Mouse (Mus musculus): ENCODE results near the gene Coq3. TPM values are rescaled to one million over a fixed set of nuclear protein-coding genes. Genes with fewer than 3 reads are reported as not detected.

Gene Coq3
- polyA plus RNA-seq, 1 experiment from 2014 or later = 18.9 TPM

GRCm38 (mm10) chr4:21885831-21886230, 6.4 kb downstream of the Coq3 start:
- no peak overlapping the region for H3K9ac ChIP-seq (ENCODE audit: low read depth, low read length)
- H3K27ac ChIP-seq (ENCODE audit: low read depth, low read length) = no peak overlapping the region
- WGBS = 83% methylated on average over 8 of the region's 8 CpGs
- no peak for DNase-seq (ENCODE audit: low spot score)
- no peak for ATAC-seq (replicated peaks; ENCODE audit: low FRiP score)
- H3K9me3 ChIP-seq (ENCODE audit: control insufficient read depth, low read length) = no peaks in the 10 kb centered on the region
- H3K4me3 ChIP-seq (ENCODE audit: low read depth, low read length) = no peak overlapping the region
- H3K4me2 ChIP-seq = no peak overlapping the region
- no peaks in the 10 kb centered on the region for H3K36me3 ChIP-seq (ENCODE audit: control insufficient read depth, insufficient read depth, low read length)
- H3K4me1 ChIP-seq (replicated peaks; ENCODE audit: control insufficient read depth, insufficient read depth, low read length) = 0 out of 2 replicates have a peak, but pooled peaks cover 3% of the 10 kb centered on the region
- no peaks in the 10 kb centered on the region for H3K27me3 ChIP-seq (replicated peaks; ENCODE audit: control insufficient read depth, insufficient read depth, low read length)

DNA sequence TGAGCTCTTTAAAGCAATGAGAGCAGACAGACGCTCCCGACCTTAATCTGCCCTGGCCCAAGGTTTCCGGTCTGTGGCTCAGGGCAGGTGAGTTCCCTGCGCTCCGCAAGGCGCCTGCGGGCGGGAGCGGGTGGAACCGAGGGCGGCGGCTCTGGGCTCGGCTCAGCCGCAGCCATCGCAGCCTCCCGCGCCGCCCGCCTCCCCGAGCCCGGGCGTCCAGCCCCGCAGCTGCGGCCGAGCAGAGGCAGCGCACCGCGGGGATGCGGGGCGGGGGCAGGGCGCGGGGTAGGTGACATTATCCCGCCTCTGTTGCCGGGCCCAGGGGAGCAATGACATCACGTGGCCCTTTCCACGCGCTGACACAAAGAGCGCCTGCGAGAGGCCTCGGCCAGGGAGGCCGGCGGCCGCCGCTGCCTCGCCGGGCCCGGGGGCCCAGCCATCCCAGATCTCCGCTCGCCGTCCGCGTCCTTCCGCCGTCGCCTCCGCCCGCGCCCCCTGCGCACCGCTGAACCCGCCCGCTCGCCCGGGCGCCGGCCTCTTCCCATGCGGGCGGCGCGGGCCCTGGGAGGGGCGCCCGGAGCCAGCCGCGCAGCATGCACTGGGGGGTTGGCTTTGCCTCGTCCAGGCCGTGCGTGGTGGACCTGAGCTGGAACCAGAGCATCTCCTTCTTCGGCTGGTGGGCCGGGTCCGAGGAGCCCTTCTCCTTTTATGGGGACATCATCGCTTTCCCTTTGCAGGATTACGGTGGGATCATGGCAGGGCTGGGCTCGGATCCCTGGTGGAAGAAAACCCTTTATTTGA, 51.7 kb downstream of the Coq3 start, which contains the start of gene Faxc:
Gene Faxc (plus strand): TSS at position 359 of the 801 bp plus-strand sequence.
- peak; percentile 56 for DNase-seq (ENCODE audit: low spot score)
- no peaks in the 10 kb centered on the region for H3K36me3 ChIP-seq (ENCODE audit: control insufficient read depth, insufficient read depth, low read length)
- peak; percentile 58 for ATAC-seq (replicated peaks; ENCODE audit: low FRiP score)
- H3K9me3 ChIP-seq (ENCODE audit: control insufficient read depth, low read length) = no peaks in the 10 kb centered on the region
- 1% methylated on average over 71 of the region's 83 CpGs for WGBS
- H3K9ac ChIP-seq (ENCODE audit: low read depth, low read length) = peak within 1 kb of the TSS; percentile 66
- no peak within 1 kb of the TSS for H3K27ac ChIP-seq (ENCODE audit: low read depth, low read length)
- H3K27me3 ChIP-seq (replicated peaks; ENCODE audit: control insufficient read depth, insufficient read depth, low read length) = peaks cover 27% of the 10 kb centered on the region
- peak within 1 kb of the TSS; percentile 59 for H3K4me3 ChIP-seq (ENCODE audit: low read depth, low read length)
- peak within 1 kb of the TSS; percentile 86 for H3K4me2 ChIP-seq
- no peaks in the 10 kb centered on the region; the same call in 1 of the 2 replicates for H3K4me1 ChIP-seq (replicated peaks; ENCODE audit: control insufficient read depth, insufficient read depth, low read length)

DNA sequence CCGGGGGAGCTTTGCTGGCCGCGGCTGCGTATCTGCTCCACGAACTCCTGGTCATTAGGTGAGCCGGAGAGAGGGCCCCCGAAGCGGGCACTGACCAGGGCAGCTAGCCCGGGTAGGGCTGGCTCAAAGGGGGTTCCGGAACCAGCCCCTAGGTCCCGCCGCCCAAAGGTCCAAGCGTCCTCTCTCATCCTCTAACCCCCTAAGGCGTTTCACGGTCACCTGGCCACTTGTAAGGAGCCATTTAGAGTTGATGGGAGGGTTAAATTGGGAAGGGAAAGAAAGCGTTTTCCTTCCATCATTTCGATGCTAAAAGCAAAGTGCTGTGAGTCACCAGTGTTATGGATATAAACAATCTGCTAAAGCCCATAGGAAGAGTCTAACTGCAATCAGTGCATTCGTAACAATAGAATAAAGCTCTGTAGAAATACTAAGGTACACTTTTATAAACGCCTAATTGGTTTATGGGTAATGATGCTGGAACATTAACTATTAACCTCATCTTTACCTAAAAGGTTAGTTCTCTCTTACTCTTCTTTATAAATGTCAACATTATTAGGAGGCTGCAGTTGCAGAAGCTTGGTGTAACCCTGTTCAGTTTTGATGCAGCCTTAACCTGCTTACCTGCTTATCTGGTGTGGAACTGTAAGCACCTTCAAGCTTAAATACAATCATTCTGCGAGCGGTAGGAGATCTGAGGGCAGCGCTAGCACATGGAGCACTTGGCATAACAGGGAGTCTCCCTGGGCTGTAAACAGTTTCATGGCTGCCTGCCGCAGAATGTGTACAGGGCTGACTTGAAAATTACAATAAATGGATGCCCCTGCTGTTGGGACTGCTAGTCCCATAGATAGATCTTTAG, 52.5 kb downstream of the Coq3 start:
- H3K4me1 ChIP-seq (replicated peaks; ENCODE audit: control insufficient read depth, insufficient read depth, low read length) = no peaks in the 10 kb centered on the region; the same call in 1 of the 2 replicates
- peak overlapping the region; percentile 86 for H3K4me2 ChIP-seq
- no peaks in the 10 kb centered on the region for H3K36me3 ChIP-seq (ENCODE audit: control insufficient read depth, insufficient read depth, low read length)
- H3K9ac ChIP-seq (ENCODE audit: low read depth, low read length) = peak overlapping the region; percentile 66
- H3K27me3 ChIP-seq (replicated peaks; ENCODE audit: control insufficient read depth, insufficient read depth, low read length) = peaks cover 27% of the 10 kb centered on the region
- H3K4me3 ChIP-seq (ENCODE audit: low read depth, low read length) = peak overlapping the region; percentile 59
- peak; percentile 18; the same call in 1 of the 2 replicates for ATAC-seq (replicated peaks; ENCODE audit: low FRiP score)
- 22% methylated on average over 23 of the region's 23 CpGs for WGBS
- no peak for DNase-seq (ENCODE audit: low spot score)
- no peak overlapping the region for H3K27ac ChIP-seq (ENCODE audit: low read depth, low read length)
- H3K9me3 ChIP-seq (ENCODE audit: control insufficient read depth, low read length) = no peaks in the 10 kb centered on the region

- Histone ChIP-seq H3K9me3 (ENCODE audit: control insufficient read depth, low read length) (no peaks in the 10 kb centered on the region), H3K4me3 (ENCODE audit: low read depth, low read length) (no peak overlapping the region), H3K27ac (ENCODE audit: low read depth, low read length) (no peak overlapping the region), H3K9ac (ENCODE audit: low read depth, low read length) (no peak overlapping the region), H3K4me1 (replicated peaks; ENCODE audit: control insufficient read depth, insufficient read depth, low read length) (no peaks in the 10 kb centered on the region; the same call in 1 of the 2 replicates), H3K4me2 (no peak overlapping the region), H3K36me3 (ENCODE audit: control insufficient read depth, insufficient read depth, low read length) (no peaks in the 10 kb centered on the region), H3K27me3 (replicated peaks; ENCODE audit: control insufficient read depth, insufficient read depth, low read length) (peaks cover 22% of the 10 kb centered on the region)
- ATAC-seq (replicated peaks; ENCODE audit: low FRiP score) (no peak), DNase-seq (ENCODE audit: low spot score) (no peak)
- 80% methylated on average over 2 of the region's 2 CpGs for WGBS
These were observed 55.9 kb downstream of the Coq3 start for GRCm38 (mm10) chr4:21935378-21935777.

DNA sequence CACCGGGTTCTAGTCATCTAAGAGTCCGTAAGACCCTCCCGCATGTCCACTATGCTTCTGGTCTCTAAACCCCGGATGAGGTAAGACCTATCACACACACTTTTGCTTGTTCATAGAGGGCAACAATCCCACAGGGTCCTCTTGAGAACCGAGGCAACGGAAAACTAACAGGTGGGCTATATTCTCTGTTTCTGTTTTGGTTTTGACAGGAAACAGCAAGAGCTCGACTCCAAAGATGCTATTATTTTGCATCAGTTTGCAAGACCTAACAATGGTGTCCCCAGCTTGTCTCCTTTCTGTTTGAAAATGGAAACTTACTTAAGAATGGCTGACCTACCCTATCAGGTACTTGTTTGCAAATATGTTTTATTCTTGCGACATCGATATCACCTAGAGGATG, 57.0 kb downstream of the Coq3 start:
- H3K9ac ChIP-seq (ENCODE audit: low read depth, low read length) = no peak overlapping the region
- no peak for DNase-seq (ENCODE audit: low spot score)
- H3K27me3 ChIP-seq (replicated peaks; ENCODE audit: control insufficient read depth, insufficient read depth, low read length) = peaks cover 12% of the 10 kb centered on the region
- H3K36me3 ChIP-seq (ENCODE audit: control insufficient read depth, insufficient read depth, low read length) = no peaks in the 10 kb centered on the region
- no peak overlapping the region for H3K27ac ChIP-seq (ENCODE audit: low read depth, low read length)
- H3K4me3 ChIP-seq (ENCODE audit: low read depth, low read length) = no peak overlapping the region
- ATAC-seq (replicated peaks; ENCODE audit: low FRiP score) = no peak
- H3K4me2 ChIP-seq = no peak overlapping the region
- H3K4me1 ChIP-seq (replicated peaks; ENCODE audit: control insufficient read depth, insufficient read depth, low read length) = no peaks in the 10 kb centered on the region
- 87% methylated on average over 9 of the region's 9 CpGs for WGBS
- no peaks in the 10 kb centered on the region for H3K9me3 ChIP-seq (ENCODE audit: control insufficient read depth, low read length)

- H3K9me3 ChIP-seq (ENCODE audit: control insufficient read depth, low read length) = no peaks in the 10 kb centered on the region
- no peaks in the 10 kb centered on the region for H3K27me3 ChIP-seq (replicated peaks; ENCODE audit: control insufficient read depth, insufficient read depth, low read length)
- H3K4me2 ChIP-seq = no peak overlapping the region
- no peak overlapping the region for H3K27ac ChIP-seq (ENCODE audit: low read depth, low read length)
- WGBS = 83% methylated on average over 8 of the region's 8 CpGs
- H3K4me3 ChIP-seq (ENCODE audit: low read depth, low read length) = no peak overlapping the region
- no peak overlapping the region for H3K9ac ChIP-seq (ENCODE audit: low read depth, low read length)
- H3K4me1 ChIP-seq (replicated peaks; ENCODE audit: control insufficient read depth, insufficient read depth, low read length) = no peaks in the 10 kb centered on the region
- H3K36me3 ChIP-seq (ENCODE audit: control insufficient read depth, insufficient read depth, low read length) = no peaks in the 10 kb centered on the region
- DNase-seq (ENCODE audit: low spot score) (no peak), ATAC-seq (replicated peaks; ENCODE audit: low FRiP score) (no peak)
These were observed 58.4 kb downstream of the Coq3 start for GRCm38 (mm10) chr4:21937890-21938289.

DNA sequence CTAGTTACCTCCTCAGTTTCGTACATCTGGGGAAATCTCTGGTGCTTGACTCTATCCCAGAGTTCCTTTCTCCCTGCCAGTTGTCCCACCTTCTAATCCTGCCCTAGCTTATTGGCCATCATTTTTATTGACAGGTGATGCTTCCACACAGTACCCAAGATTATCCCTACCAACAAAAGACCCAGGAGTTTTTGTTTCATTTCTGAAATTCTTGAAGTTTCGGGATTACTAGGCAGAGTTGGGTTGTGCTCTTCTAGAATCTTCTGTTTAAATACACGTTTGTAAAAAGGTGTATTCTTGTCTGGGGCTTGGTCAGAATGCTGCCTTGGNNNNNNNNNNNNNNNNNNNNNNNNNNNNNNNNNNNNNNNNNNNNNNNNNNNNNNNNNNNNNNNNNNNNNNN, 65.2 kb downstream of the Coq3 start:
- no peaks in the 10 kb centered on the region for H3K36me3 ChIP-seq (ENCODE audit: control insufficient read depth, insufficient read depth, low read length)
- WGBS = 73% methylated on average over 3 of the region's 3 CpGs
- H3K4me2 ChIP-seq = no peak overlapping the region
- no peak overlapping the region for H3K27ac ChIP-seq (ENCODE audit: low read depth, low read length)
- no peaks in the 10 kb centered on the region for H3K4me1 ChIP-seq (replicated peaks; ENCODE audit: control insufficient read depth, insufficient read depth, low read length)
- no peaks in the 10 kb centered on the region for H3K27me3 ChIP-seq (replicated peaks; ENCODE audit: control insufficient read depth, insufficient read depth, low read length)
- H3K9me3 ChIP-seq (ENCODE audit: control insufficient read depth, low read length) = no peaks in the 10 kb centered on the region
- ATAC-seq (replicated peaks; ENCODE audit: low FRiP score) (no peak), DNase-seq (ENCODE audit: low spot score) (no peak)
- H3K4me3 ChIP-seq (ENCODE audit: low read depth, low read length) = no peak overlapping the region
- no peak overlapping the region for H3K9ac ChIP-seq (ENCODE audit: low read depth, low read length)

DNA sequence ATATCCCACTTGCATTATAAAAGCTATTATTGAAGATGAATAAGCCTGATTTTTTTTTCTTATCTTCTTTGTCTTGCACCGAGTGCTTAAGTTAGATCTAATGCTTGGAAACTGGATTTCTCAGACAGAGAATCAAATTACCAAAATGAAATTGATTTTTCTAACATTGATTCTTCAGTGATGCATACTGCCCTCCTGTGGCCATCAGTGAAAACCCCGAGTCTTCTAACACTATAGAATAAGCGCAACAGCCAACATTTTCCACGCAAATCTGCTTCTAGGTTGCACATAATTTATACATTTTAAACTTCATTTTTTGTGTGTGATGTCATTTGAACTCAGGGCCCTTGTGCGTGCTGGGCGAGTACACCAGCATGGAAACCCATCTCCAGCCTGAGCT, 72.0 kb downstream of the Coq3 start:
- ATAC-seq (replicated peaks; ENCODE audit: low FRiP score) = no peak
- no peaks in the 10 kb centered on the region for H3K9me3 ChIP-seq (ENCODE audit: control insufficient read depth, low read length)
- no peaks in the 10 kb centered on the region for H3K4me1 ChIP-seq (replicated peaks; ENCODE audit: control insufficient read depth, insufficient read depth, low read length)
- WGBS = 36% methylated on average over 6 of the region's 6 CpGs
- no peak overlapping the region for H3K4me3 ChIP-seq (ENCODE audit: low read depth, low read length)
- no peak overlapping the region for H3K9ac ChIP-seq (ENCODE audit: low read depth, low read length)
- H3K27ac ChIP-seq (ENCODE audit: low read depth, low read length) = no peak overlapping the region
- no peaks in the 10 kb centered on the region for H3K27me3 ChIP-seq (replicated peaks; ENCODE audit: control insufficient read depth, insufficient read depth, low read length)
- H3K4me2 ChIP-seq = no peak overlapping the region
- DNase-seq (ENCODE audit: low spot score) = no peak
- no peaks in the 10 kb centered on the region for H3K36me3 ChIP-seq (ENCODE audit: control insufficient read depth, insufficient read depth, low read length)
